Mouse (Mus musculus) myocyte (in vitro differentiated cells): Measurements from ENCODE around the gene Bend6.

Experiments used
- CEBPB ChIP-seq: IDR thresholded peaks from 2 replicates; pipeline ENCODE4 v1.6.1; 2011; ENCODE audit warnings: mild to moderate bottlenecking, moderate library complexity; ENCODE audit not compliant: poor library complexity, insufficient read depth, severe bottlenecking
- MAX ChIP-seq: IDR thresholded peaks from one replicate; pipeline ENCODE4 v1.6.1; 2011; ENCODE audit warnings: low read depth, mild to moderate bottlenecking, control low read depth
- POLR2A ChIP-seq: IDR thresholded peaks from one replicate; pipeline ENCODE4 v1.6.1; 2011; ENCODE audit warnings: low read depth, mild to moderate bottlenecking, control low read depth, moderate library complexity; ENCODE audit not compliant: insufficient read length
- POLR2AphosphoS2 ChIP-seq: IDR thresholded peaks from one replicate; pipeline ENCODE4 v1.6.1; 2011; ENCODE audit warnings: low read depth, control low read depth; ENCODE audit not compliant: insufficient read length

DNA sequence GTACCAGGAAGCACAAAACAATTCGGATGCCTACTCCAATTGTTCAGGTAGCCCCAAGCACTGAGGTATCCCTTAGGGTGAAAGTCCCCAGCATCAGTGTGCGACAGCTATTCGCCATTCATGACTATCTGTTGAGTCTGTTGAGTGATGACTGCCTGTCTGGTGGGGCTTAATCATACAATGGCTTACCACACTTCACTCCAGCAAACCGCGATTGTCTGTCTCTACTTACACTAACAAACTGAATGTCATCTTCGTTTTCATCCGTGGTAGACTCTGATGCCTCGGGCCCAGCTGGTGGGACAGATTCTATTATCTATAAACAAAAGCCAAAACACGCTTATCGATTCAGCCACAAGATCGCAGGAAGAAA, 94.1 kb downstream of the Bend6 start:
- TF ChIP-seq POLR2AphosphoS2 (no peak), POLR2A (no peak), CEBPB (no peak), MAX (no peak)
